Mouse (Mus musculus) small intestine, adult 2 months (tissue): Measurements from ENCODE around the gene Tuba1a.

Experiments
- CTCF ChIP-seq: fragments of 200-500 bp; IDR thresholded peaks from 2 replicates; pipeline ENCODE4 v1.5.1; 2012; ENCODE audit warnings: low read depth, mild to moderate bottlenecking, control low read depth, inconsistent platforms, low read length, moderate library complexity, mixed read lengths; ENCODE audit not compliant: insufficient replicate concordance, insufficient read length; ENCODE audit errors: extremely low read depth
- POLR2A ChIP-seq: fragments of 200-500 bp; IDR thresholded peaks from 2 replicates; pipeline ENCODE4 v1.6.1; 2012; ENCODE audit warnings: low read depth, mild to moderate bottlenecking, control low read depth, inconsistent platforms, low read length, moderate library complexity

DNA sequence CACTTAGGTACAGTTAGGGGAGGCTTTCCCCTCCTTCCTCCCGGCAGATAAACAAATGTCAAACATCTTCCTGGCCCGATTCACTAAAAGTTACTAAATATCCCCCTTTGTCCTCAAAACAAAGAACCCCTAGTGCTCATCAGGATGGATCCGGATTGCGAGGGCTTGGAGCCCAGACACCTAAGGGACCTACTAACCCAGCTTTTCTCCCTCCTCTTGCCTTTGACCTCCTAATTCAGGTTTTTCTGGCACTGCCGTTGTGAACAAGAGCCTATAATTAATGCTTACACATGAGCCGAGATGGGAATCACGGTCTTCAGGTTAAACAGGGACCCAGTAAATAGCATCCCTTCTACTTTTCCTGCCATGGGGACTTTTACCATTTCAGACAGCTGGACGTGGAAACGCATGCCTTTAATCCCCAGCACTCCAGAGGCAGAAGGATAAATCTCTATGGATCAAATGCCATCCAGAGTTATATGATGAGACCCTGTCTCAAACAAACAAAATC is 38.1 kb upstream of the Tuba1a start:
- no peak for TF ChIP-seq CTCF
- TF ChIP-seq POLR2A = no peak
